Mouse (Mus musculus) forebrain, embryonic 14.5 days (tissue): ENCODE measurements at regions not wholly inside any gene's neighbourhood (a gene's known extent, or its start where the extent isn't known, plus 50 kb on each side); places are given as distances from the start of the nearest gene placed in this dataset.
A peak's percentile ranks its signal among the peaks of the same experiment; 100 is the strongest.

Experiments
- ATAC-seq: fragments of 200-750 bp; cut with Nextera tagmentation; 2 replicates; pipeline ENCODE4 v1.8.0; 2017; ENCODE audit warnings: mild to moderate bottlenecking, moderate library complexity
- DNase-seq: peaks from one replicate; pipeline ENCODE4 v3.0.0-alpha.2; 2015; ENCODE audit warnings: low spot score
- H3K27ac ChIP-seq: fragments of 300-500 bp; sonication (generic); 2 replicates; pipeline ENCODE4 v1.5.1; 2014; ENCODE audit warnings: low read depth, mild to moderate bottlenecking, control low read depth, low read length, moderate library complexity
- H3K27me3 ChIP-seq: fragments of 300-500 bp; sonication (generic); replicated peaks from 2 replicates; pipeline ENCODE4 v1.6.1; 2014; ENCODE audit warnings: low read length, control low read depth, mixed read lengths; ENCODE audit not compliant: control insufficient read depth, insufficient read depth
- H3K36me3 ChIP-seq: fragments of 300-500 bp; sonication (generic); 2 replicates; pipeline ENCODE4 v1.6.1; 2014; ENCODE audit warnings: low read length, control low read depth; ENCODE audit not compliant: control insufficient read depth, insufficient read depth
- H3K4me1 ChIP-seq: fragments of 300-500 bp; sonication (generic); 2 replicates; pipeline ENCODE4 v1.6.1; 2014; ENCODE audit warnings: antibody characterized with exemption, low read length, control low read depth; ENCODE audit not compliant: control insufficient read depth, insufficient read depth
- H3K4me2 ChIP-seq: fragments of 300-500 bp; sonication (generic); 2 replicates; pipeline ENCODE4 v1.6.1; 2014; ENCODE audit warnings: mild to moderate bottlenecking, control low read depth, low read length
- H3K4me3 ChIP-seq: fragments of 300-500 bp; sonication (generic); 2 replicates; pipeline ENCODE4 v1.5.1; 2014; ENCODE audit warnings: low read depth, low read length, control low read depth
- H3K9ac ChIP-seq: fragments of 300-500 bp; sonication (generic); 2 replicates; pipeline ENCODE4 v1.6.1; 2014; ENCODE audit warnings: mild to moderate bottlenecking, low read length, control low read depth, moderate library complexity
- H3K9me3 ChIP-seq: fragments of 300-500 bp; sonication (generic); replicated peaks from 2 replicates; pipeline ENCODE4 v1.6.1; 2016; ENCODE audit warnings: low read length, control low read depth, mixed read lengths; ENCODE audit not compliant: control insufficient read depth
- WGBS: fragments of 180-500 bp; shearing (Covaris S2); extraction: QIAGEN DNeasy Blood & Tissue Kit; methylation state at CpG from one replicate; pipeline ENCODE4 v1.1.7; 2014; 5-methylcytosine and 5-hydroxymethylcytosine counted together

DNA sequence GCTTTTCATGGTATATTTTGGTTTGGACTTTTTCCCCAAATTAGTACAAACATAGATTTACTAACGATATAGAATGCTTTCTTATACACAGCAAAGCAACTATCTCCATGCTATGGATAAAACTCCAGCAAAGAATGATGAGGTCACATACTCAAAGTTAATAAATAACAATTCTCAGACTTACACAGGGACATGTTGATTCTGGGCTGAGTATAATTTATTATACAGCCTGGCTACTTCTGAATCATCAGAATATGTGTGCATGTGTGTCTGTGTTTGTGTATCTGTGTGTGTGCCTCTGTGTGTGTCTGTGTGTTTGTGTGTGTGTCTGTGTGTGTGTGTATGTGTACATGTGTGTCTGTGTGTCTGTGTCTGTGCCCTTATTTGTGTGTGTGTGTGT, 314.1 kb upstream of the N6amt1 start:
- WGBS, result 90% methylated on average over 1 of the region's 1 CpGs
- ATAC-seq (no peak), DNase-seq (no peak)
- Histone ChIP-seq H3K9me3 (no peaks in the 10 kb centered on the region), H3K4me1 (no peaks in the 10 kb centered on the region), H3K4me2 (no peak overlapping the region), H3K27me3 (no peaks in the 10 kb centered on the region), H3K4me3 (no peak overlapping the region), H3K36me3 (no peaks in the 10 kb centered on the region), H3K9ac (no peak overlapping the region), H3K27ac (no peak overlapping the region)

GRCm38 (mm10) chr16:87037061-87037460, 316.9 kb upstream of the N6amt1 start:
- Histone ChIP-seq H3K27me3 (no peaks in the 10 kb centered on the region), H3K4me3 (no peak overlapping the region), H3K9me3 (no peaks in the 10 kb centered on the region), H3K27ac (no peak overlapping the region), H3K36me3 (no peaks in the 10 kb centered on the region), H3K4me1 (no peaks in the 10 kb centered on the region), H3K4me2 (no peak overlapping the region), H3K9ac (no peak overlapping the region)
- no peak for DNase-seq
- ATAC-seq, result no peak
- 89% methylated on average over 6 of the region's 6 CpGs for WGBS

DNA sequence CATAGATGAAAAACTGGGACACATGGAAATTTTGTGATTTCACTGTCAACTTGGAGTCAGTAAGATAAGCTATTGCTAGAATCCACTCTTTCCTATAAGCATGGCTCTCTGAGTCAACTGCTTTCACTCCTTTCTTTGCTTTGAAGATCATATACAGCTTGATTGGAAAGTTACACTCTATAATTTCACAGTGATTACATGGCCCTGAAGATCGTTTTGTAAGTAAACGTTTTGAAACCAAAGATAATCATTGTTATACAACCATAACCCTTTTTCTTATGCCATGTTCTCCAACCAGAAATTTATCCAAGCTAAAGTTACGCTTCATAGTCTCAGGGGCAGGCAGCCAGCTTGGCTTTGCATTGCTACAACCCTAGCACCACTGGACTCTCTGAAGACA, 322.1 kb upstream of the N6amt1 start:
- ATAC-seq, result no peak
- WGBS, result 89% methylated on average over 3 of the region's 3 CpGs
- no peaks in the 10 kb centered on the region for H3K27me3 ChIP-seq
- no peak overlapping the region for H3K27ac ChIP-seq
- H3K9me3 ChIP-seq, result no peaks in the 10 kb centered on the region
- no peaks in the 10 kb centered on the region for H3K36me3 ChIP-seq
- H3K4me1 ChIP-seq, result no peaks in the 10 kb centered on the region
- H3K9ac ChIP-seq, result no peak overlapping the region
- DNase-seq, result no peak
- no peak overlapping the region for H3K4me3 ChIP-seq
- H3K4me2 ChIP-seq, result no peak overlapping the region

- Histone ChIP-seq H3K9ac (no peak overlapping the region), H3K36me3 (no peaks in the 10 kb centered on the region), H3K4me2 (no peak overlapping the region), H3K4me3 (no peak overlapping the region), H3K4me1 (no peaks in the 10 kb centered on the region), H3K27ac (no peak overlapping the region), H3K27me3 (no peaks in the 10 kb centered on the region), H3K9me3 (no peaks in the 10 kb centered on the region)
- WGBS, result 86% methylated on average over 5 of the region's 5 CpGs
- peak; percentile 2 for DNase-seq
- ATAC-seq, result no peak
Observed at GRCm38 (mm10) chr16:87028516-87029145, 325.4 kb upstream of the N6amt1 start.

DNA sequence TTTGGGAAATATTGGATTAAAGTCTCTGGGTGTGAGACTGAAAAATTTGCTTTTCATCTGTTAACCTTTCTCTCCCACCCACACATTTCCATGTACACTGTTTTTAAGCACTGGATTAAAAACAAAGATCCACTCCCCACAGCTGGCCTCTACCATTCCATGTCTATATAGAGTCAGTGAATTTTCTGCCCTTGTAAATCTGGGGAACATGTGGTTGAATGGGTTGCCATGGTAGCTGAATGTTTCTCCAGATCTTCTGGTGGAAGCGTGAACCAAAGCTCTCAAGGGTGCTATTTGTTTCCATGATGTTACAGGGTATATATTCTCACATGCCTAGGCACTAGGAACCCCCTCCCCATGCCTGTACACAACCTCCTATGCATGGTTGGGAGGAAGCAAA, 326.4 kb upstream of the N6amt1 start:
- DNase-seq (no peak), ATAC-seq (no peak)
- no peaks in the 10 kb centered on the region for H3K36me3 ChIP-seq
- H3K4me2 ChIP-seq, result no peak overlapping the region
- H3K4me3 ChIP-seq, result no peak overlapping the region
- H3K4me1 ChIP-seq, result no peaks in the 10 kb centered on the region
- no peaks in the 10 kb centered on the region for H3K27me3 ChIP-seq
- H3K27ac ChIP-seq, result no peak overlapping the region
- 81% methylated on average over 1 of the region's 1 CpGs for WGBS
- no peaks in the 10 kb centered on the region for H3K9me3 ChIP-seq
- H3K9ac ChIP-seq, result no peak overlapping the region

- no peak for DNase-seq
- Histone ChIP-seq H3K4me1 (no peaks in the 10 kb centered on the region), H3K27me3 (no peaks in the 10 kb centered on the region), H3K27ac (no peak overlapping the region), H3K9ac (no peak overlapping the region), H3K36me3 (no peaks in the 10 kb centered on the region), H3K4me3 (no peak overlapping the region), H3K9me3 (no peaks in the 10 kb centered on the region), H3K4me2 (no peak overlapping the region)
- ATAC-seq, result no peak
- WGBS, result 90% methylated on average over 4 of the region's 4 CpGs
Observed at GRCm38 (mm10) chr16:87022041-87022440, 331.9 kb upstream of the N6amt1 start.

- ATAC-seq, result no peak
Observed at GRCm38 (mm10) chr16:87017107-87017670, 336.8 kb upstream of the N6amt1 start.

DNA sequence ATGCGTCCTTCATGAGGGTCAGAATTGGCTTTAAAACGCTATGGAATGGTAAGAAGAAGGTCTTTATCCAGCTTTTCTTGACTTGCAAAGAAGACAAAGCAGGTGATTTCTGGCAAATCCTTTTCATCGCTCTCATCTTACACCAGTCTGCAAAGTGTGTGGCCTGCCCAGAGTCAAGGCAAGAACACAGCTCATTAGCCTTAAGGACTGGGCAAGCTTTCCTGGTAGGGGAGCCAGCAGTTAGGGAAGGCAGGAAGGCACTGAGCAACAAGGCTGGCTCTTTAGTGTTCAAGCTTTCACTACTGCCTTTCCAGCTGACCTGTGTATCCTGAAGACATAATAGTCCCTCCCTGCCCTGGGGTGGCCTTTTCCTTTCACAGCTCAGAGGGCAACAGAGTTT, 352.4 kb upstream of the N6amt1 start:
- Histone ChIP-seq H3K4me2 (no peak overlapping the region), H3K4me3 (no peak overlapping the region), H3K4me1 (0 out of 2 replicates have a peak, but pooled peaks cover 5% of the 10 kb centered on the region), H3K9me3 (no peaks in the 10 kb centered on the region), H3K9ac (no peak overlapping the region), H3K27me3 (no peaks in the 10 kb centered on the region), H3K27ac (peak overlapping the region; percentile 77), H3K36me3 (no peaks in the 10 kb centered on the region)
- DNase-seq, result no peak
- ATAC-seq, result peak; percentile 62; the same call in 1 of the 2 replicates
- WGBS, result 36% methylated on average over 3 of the region's 3 CpGs

More at GRCm38 (mm10) chr16:87017107-87017670, 336.8 kb upstream of the N6amt1 start:
- no peak overlapping the region for H3K4me3 ChIP-seq
- no peak overlapping the region for H3K27ac ChIP-seq
- H3K4me2 ChIP-seq, result no peak overlapping the region
- no peaks in the 10 kb centered on the region for H3K9me3 ChIP-seq
- 92% methylated on average over 7 of the region's 7 CpGs for WGBS
- no peaks in the 10 kb centered on the region for H3K36me3 ChIP-seq
- H3K9ac ChIP-seq, result no peak overlapping the region
- H3K4me1 ChIP-seq, result no peaks in the 10 kb centered on the region
- no peaks in the 10 kb centered on the region for H3K27me3 ChIP-seq
- DNase-seq, result no peak

DNA sequence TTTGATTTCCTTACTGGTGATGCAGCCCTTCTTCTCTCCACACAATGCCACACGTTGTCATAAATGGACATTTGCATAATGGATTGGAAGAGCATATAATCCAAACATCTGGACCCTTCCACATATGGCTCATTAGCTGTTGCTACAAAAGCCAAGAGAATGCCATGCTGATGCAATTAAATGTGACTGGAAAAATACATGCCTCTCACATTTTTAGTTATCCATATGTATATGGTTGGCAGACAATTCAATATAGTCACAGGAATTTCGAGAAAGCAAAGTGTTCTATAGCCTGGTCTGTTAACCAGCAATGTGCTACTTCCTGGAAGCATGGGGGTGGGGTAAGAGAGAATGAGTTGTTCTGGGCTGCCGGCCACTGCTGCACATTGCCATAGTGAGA, 352.9 kb upstream of the N6amt1 start:
- Histone ChIP-seq H3K27ac (peak overlapping the region; percentile 77; the same call in 1 of the 2 replicates), H3K4me2 (no peak overlapping the region), H3K36me3 (no peaks in the 10 kb centered on the region), H3K4me3 (no peak overlapping the region), H3K27me3 (no peaks in the 10 kb centered on the region), H3K9me3 (no peaks in the 10 kb centered on the region), H3K9ac (no peak overlapping the region), H3K4me1 (0 out of 2 replicates have a peak, but pooled peaks cover 5% of the 10 kb centered on the region)
- ATAC-seq (peak; percentile 95), DNase-seq (peak; percentile 85)
- WGBS, result 20% methylated on average over 3 of the region's 3 CpGs
